Mouse (Mus musculus) thymus, adult 2 months (tissue): ENCODE results near the gene 3425401B19Rik.

Experiments used
- CTCF ChIP-seq: fragments of 200-500 bp; IDR thresholded peaks from 2 replicates; pipeline ENCODE4 v1.5.1; 2012; ENCODE audit warnings: mild to moderate bottlenecking, control low read depth, low read length, moderate library complexity, borderline replicate concordance; ENCODE audit not compliant: control insufficient read depth, poor library complexity, insufficient read depth; ENCODE audit errors: extremely low read depth
- POLR2A ChIP-seq: fragments of 200-500 bp; IDR thresholded peaks from 2 replicates; pipeline ENCODE4 v1.6.1; 2012; ENCODE audit warnings: mild to moderate bottlenecking, low read length, control low read depth, moderate library complexity; ENCODE audit not compliant: control insufficient read depth, poor library complexity, insufficient read depth; ENCODE audit errors: extremely low read depth

DNA sequence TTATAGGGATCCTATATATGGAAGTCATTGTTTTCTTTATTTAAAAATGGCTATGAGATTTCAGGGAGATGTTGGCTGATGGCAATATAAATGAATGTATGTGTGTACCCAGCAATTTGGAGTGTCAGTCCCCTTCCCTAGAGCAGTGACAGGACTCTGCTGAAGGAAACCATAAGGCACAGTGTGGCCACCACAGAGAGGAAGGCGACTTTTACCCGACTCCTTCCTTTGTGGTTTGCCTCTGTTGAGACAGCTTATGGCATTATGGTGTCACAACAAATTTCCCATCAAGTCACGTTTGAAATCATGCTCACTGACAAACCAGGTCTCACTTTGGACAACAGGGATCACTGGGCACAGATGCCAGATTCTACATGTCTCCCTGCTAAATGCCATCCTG lies 60.8 kb downstream of the 3425401B19Rik start:
- no peak for TF ChIP-seq CTCF
- no peak for TF ChIP-seq POLR2A
